Mouse (Mus musculus): ENCODE data around the gene U2af2.
"Not testable (repeated sequence)": the region's sequence is repeated elsewhere in the genome, so short reads cannot be mapped to it uniquely, and the experiment has no call there.

Gene U2af2

DNA sequence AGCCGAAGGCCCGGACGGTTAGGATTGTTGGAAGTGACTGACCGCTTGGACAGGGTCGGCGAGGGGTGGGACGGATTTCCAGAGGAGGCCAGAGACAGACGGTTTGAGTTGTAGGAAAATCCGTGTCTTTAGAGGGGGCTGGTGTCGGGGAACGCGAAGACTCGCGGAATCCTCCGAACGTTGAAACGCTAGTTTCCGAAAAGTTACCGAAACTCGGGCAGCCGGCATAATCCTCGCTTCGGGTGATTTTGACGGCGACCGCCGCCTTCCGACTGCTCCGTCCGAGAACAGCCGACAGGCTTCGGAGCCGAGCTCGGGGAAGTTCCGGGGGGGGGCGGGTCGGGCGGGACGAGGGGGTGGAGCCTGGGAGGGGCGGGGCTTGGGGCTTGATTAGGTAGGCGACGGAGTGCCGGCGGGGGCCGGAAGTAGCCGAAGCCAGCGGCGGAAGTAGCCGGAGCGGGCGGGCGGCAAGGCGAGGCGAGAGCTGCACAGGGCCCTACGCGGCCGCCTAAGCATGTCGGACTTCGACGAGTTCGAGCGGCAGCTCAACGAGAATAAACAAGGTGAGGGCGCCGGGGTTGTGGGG is at the start of gene U2af2:
U2af2 (plus strand) TSS at position 370 of the 586 bp plus-strand sequence.
- peak; percentile 90 to 93 for DNase-seq (ENCODE audit: low spot score in 2 of 2)

DNA sequence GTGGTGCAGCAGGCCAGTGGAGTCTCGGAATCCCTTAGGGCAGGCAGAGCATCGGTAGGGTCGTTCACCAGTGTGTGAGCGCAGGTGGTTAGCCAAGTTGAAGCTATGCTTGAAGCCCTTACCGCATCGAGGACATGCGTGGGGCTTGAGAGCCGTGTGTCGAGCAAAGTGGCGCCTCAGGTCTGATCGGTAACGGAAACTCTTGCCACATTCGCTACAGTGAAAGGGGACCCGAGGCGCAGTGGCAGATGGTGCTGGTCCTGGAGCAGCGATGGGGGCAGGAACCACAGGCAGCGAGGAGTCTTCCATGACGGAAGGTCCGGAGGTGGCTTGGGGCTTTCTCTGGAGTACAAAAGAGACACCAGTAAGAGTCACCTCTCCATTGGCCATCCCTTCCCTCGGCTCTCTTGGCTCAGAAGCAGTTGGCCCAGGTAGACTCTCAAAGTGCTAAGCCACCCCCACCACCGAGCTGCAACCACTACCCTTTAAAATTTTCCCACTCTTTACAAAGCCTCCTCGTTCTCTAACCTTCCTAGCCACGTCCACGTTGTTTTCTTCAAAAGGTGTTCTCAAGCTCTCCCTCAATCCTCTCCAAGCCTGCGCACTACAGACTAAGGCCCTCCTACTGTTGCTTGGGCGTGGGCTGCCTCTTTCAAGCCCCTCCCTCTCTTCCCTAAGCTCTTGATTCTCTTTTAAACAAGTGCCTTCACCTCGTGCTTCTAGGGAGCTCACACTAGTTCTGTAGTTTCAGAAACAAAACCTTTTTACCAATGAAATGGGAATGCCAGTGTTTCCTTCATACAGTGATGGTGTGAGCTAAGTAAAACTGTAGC is 49.0 kb upstream of the U2af2 start:
- no peak for DNase-seq (ENCODE audit: low spot score in 2 of 2)

DNA sequence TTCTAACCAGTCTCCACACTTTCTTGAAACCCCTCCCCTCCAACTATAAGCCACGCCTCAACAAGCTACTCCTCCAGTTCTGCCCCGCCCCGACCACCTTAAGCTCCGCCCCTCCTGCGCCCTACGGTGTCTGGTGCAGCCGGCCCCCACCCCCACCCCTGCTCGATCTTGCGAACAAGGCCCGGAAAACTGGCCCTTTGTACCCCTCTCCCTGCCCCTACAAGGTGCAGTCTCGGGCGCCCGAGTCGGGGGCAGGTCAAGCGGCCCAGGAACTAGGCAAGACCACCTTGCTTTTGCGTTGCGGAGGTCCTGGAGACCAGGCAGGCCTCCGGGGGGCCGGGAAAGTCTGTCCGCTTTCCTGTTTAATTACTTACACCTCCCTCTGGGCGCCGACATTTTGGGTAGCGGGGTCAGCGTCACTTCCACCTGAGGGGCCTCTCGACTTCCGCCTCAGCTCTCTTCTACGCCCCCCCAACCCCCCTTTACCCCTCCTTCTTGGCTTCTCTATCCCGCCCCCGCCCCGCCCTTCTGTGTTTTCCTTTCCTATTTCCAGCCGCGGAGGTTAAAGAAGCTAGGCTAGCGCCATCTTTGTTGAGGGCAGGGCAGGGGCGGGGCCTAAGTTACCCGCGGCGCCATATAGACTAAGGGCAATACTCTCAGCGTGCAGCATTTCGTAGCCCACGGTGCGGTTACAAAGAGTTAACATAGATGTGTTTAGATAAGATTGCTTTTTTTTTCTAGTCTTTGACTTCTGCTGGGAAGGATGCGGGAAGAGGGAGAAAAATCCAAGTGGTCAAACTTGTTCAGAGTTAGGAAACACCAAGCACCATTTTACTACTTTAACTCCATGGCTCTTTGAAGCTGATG is 47.5 kb upstream of the U2af2 start, which contains the start of the genes Zfp524 and Fiz1:
Zfp524 (plus strand) TSS at position 165 of the 867 bp plus-strand sequence.
Fiz1 (minus strand) TSS at position 447 of the 867 bp plus-strand sequence.
- DNase-seq (ENCODE audit: low spot score in 2 of 2) = peak; percentile 95 to 97

DNA sequence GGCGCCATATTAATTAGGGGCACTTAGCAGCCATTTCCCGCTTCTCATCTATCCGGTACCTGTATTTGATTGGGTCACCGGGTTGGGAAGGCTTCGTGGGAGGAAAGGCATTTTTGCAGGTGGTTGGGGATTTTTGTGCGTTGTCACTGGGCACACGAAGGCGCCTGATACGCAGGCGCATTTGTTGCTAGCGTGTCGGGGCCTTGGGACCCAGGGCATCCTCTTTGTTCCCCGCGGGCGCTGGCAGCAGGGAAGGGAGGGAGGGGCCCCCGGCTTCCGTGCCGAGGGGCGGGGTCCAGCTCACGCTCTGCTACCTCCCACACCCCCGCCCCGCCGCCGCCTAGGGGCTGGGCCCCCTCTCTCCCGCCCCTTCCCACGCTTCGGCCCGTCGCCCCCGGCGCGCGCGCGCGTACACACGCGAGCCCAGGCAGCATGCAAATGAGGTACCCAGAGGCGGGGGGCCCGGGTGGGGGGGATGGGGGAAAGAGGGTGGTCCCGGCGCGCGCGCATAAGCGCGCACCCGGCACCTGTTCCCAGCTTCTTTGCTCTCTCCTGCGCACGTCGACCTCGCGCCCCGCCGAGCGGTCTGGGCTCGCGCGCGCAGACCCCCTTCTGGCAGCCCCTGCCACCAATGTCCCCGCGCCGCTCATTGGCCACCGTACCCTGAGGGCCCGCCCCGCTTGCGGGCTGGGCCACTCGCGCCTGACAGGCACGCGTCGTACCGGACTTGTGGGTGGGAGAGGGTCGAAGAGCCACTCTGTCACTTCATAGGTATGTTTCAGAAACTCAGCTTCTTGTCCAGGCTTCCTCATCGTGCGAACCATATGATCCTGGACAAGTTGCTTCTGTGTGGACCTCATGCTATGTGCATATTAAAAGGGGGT is 46.6 kb upstream of the U2af2 start, which contains the start of gene Gm44973:
Gm44973 (plus strand) TSS at position 379 of the 884 bp plus-strand sequence.
- peak; percentile 81 for DNase-seq (ENCODE audit: low spot score in 2 of 2)

DNA sequence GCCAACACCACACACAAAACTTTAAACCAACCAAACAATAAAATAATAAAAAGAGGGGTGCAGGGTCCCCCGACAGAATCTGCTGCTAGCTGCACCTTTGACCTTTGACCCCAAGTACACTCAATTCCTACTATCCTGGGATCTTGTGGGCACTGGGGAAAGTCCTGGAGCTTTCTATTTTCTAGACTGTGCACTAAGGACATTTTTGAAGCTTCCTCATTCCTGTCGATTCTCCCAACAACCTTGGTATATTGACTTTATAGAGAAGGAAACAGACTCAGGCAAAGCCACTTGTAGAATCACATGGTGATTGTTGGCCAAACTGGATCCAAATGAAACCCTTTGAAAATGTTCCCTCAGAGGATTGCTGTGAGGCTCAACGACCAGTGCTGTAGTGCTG is 45.9 kb upstream of the U2af2 start:
- DNase-seq (ENCODE audit: low spot score in 2 of 2) = no peak

DNA sequence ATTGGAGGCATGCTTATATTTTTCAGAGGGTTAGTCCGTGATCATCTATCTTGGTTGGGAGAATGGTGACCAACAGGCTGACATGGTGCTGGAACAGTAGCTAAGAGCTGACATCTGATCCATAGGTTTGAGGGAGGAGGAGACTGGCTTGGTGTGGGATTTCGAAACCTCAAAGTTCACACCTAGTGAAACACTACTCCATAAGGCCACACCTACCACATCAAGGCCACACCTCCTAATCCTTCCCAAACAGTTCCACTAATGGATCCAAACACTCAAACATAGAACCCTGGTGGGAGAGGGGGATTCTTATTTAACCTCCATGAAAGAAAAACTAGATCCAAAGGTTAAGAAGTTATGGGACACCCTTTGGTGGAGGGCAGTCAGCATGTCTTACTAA is 45.0 kb upstream of the U2af2 start:
- no peak for DNase-seq (ENCODE audit: low spot score in 2 of 2)

DNA sequence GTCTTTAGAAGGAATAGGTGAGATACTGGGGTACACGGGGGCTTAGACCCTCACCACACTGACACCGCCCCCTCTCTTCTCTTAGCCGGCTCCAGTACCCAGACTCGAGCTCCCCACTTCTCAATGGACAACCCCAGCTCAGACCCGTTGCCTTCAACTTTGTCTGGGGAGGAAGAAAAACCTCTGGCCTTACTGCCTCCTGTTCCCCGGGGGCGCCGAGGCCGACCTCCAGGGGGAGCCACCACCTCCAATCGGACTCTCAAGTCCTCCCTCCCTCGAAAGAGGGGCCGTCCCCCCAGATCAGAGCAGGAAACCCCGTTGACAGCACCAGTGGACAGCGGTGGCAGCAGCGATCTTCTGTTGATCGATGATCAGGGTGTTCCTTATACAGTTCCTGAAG is 44.6 kb upstream of the U2af2 start:
- DNase-seq (ENCODE audit: low spot score in 2 of 2) = no peak

DNA sequence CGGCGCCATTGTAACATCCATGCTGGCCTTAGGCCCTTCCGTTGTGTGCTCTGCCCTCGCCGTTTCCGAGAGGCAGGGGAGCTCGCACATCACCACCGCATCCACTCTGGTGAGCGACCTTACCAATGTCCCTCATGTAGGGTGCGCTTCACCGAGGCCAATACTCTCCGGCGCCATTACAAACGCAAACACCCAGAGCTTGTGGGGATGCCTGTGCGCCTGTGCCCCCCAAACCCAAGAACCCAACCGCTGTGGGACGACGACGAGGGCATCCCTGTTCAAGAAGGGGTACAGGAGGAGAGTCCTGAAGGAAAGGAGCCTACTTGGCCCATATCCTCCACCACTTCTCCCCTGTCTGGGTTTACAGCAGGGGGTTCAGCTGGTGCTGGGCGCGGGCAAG is 44.0 kb upstream of the U2af2 start:
- DNase-seq (ENCODE audit: low spot score in 2 of 2) = no peak

DNA sequence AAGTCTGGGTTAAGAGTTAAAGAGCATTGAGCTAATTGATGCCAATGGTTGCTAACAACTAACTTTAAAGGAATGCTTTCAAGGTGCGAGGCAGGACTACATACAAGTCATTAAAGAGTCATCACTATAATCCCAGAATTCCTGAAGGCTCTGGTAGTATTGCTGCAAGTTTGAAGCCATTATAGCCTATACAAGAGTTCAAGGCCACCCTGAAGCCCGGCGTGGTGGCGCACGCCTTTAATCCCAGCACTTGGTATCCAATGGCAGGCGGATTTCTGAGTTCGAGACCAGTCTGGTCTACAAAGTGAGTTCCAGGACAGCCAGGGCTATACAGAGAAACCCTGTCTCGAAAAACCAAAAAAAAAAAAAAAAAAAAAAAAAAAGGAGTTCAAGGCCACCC is 42.4 kb upstream of the U2af2 start:
- not testable (repeated sequence) for DNase-seq (ENCODE audit: low spot score in 2 of 2)

DNA sequence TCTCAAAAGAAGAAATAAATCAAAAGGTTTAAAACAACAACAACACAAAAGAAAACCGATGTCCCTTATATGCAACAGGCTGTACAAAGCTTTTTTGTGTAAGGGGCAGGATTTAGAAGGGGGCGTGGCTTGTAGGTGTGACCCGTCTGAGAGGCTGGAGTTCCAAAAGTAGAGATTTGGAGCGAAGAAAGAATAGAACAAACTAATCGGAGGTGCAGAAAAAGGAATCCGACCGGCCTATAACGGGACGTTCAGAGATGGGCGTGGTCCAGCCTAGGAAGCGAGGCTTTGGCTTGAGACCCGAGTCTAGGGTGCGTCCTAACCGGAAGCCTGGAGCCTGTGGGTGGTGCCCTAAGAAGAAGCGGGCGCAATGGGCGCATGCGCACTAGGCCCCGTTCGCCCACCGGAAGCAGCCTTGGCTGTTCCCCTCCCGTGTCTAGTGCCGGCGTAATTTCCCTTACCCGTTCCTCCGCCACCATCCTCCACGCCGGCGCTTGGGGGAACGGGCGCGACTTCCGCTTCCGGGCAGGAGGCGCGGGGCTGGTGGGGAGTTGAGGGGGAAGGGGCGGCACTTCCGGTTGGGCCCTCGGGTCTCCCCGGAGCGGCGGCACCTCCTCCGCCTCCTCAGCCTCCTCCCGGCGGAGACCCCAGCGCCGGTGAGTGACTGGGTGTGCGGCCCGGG is 41.8 kb upstream of the U2af2 start, which contains the start of the genes Zfp865 and Ccdc106:
Zfp865 (plus strand) TSS at position 377 of the 682 bp plus-strand sequence.
Ccdc106 (plus strand) TSS at position 554 of the 682 bp plus-strand sequence.
- DNase-seq (ENCODE audit: low spot score in 2 of 2) = peak; percentile 96 to 97

DNA sequence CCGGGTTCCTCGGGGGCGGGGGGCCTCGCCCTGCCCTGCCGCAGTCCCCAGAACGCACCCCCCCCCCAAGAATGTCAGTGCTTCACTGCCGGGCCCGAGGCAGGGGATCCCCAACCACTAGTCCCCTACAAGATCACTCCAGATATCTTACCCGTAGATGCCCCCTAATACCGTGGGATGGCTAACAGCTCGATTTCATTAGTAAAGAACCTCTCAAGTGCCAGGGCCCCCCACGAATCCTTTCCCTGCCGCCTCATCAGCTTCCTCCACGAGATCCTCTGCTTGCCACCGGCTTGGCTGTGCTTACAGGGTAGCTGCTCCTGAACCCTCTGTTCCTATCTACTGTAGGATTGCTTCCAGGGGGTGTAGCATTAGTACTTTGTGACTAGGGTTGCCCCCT is 41.3 kb upstream of the U2af2 start:
- no peak for DNase-seq (ENCODE audit: low spot score in 2 of 2)

DNA sequence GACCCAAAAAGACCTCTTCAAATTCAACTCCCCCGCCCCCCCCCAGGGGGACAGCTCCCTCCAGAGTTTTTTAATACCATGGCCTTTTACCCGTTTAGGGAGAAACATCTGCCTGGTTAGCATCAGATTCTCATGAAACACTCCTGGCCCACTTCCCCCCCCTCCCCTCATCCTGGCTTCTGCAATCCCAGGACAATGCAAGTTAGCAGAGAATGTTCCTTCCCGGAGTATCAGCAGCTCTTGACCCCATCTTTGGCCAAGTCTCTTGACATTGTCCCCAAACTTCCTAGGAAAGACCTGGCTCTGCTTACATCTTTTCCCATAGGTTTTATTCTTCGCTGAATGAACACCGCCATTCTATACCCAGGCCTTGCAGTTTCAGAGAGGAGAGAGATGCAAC is 40.7 kb upstream of the U2af2 start:
- DNase-seq (ENCODE audit: low spot score in 2 of 2) = no peak

DNA sequence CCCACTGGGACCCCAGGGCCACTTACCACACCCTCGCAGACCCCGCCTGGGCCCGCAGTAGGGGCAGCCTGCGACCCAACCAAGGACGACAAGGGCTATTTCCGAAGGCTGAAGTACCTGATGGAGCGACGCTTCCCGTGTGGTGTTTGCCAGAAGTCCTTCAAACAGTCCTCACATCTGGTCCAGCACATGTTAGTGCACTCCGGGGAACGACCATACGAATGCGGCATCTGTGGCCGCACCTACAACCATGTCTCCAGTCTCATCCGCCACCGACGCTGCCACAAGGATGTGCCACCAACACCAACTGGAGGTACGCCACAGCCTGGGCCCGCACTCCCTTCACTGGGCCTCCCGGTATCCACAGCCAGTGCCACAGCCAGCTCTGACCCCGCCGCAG is 32.4 kb upstream of the U2af2 start:
- no peak for DNase-seq (ENCODE audit: low spot score in 2 of 2)

DNA sequence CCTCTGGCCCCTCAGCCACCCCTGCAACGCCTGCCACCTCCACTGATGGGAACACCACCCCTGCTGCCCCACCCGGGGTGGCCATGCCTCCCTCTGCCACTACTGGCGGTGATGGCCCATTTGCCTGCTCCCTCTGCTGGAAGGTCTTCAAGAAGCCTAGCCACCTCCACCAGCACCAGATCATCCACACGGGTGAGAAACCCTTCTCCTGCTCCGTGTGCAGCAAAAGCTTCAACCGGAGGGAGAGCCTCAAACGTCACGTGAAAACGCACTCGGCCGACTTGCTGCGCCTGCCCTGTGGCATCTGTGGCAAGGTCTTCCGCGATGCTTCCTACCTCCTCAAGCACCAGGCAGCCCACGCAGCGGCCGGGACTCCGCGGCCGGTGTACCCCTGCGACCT is 32.0 kb upstream of the U2af2 start:
- no peak for DNase-seq (ENCODE audit: low spot score in 2 of 2)

DNA sequence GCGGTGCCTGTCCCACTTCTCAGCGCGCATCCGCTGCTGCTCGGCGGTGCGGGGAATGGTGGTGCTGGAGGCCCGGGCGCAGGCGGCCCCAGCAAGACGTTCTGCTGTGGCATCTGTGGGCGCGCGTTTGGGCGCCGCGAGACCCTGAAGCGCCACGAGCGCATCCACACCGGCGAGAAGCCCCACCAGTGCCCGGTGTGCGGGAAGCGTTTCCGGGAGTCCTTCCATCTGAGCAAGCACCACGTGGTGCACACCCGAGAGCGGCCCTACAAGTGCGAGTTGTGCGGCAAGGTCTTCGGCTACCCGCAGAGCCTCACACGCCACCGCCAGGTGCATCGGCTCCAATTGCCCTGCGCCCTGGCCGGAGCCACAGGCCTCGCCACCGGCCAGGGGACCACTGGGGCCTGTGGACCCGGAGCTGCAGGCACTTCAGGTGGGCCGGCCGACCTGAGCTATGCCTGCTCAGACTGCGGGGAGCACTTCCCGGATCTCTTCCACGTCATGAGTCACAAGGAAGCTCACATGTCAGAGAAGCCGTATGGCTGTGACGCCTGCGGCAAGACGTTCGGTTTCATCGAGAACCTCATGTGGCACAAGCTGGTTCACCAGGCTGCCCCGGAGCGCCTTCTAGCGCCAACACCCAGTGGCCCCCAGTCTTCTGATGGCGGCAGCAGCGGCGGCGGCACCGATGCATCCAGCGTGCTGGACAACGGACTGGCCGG is 31.2 kb upstream of the U2af2 start:
- DNase-seq (ENCODE audit: low spot score in 2 of 2) = no peak

DNA sequence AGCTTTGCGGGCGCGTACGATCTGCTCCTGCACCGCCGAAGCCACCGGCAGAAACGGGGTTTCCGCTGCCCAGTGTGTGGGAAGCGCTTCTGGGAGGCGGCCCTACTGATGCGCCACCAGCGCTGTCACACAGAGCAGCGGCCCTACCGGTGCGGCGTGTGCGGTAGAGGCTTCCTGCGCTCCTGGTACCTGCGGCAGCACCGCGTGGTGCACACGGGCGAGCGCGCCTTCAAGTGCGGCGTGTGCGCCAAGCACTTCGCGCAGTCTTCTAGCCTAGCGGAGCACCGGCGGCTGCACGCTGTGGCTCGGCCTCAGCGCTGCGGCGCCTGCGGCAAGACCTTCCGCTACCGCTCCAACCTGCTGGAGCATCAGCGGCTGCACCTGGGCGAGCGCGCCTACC is 30.4 kb upstream of the U2af2 start:
- no peak for DNase-seq (ENCODE audit: low spot score in 2 of 2)

DNA sequence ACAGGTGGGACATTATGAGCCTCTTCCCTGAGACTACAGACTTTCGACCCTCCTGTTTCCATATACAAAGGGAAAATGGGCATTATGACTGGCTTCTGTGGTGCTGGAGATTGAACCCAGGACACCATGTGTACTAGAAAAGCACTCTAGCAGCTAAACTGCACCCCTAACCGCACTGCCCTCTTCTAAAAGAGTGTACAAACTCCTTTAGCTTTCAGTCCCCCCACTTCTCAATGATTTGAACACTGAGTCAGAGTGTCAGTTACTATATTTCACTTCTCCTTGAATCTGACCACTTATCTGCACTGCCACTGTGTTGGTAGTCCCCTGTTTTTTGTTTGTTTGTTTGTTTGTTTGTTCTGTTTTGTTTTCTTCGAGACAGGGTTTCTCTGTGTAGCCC is 28.1 kb upstream of the U2af2 start, which contains the start of gene 4632433K11Rik:
4632433K11Rik (plus strand) TSS at position 301 of the 400 bp plus-strand sequence.
- DNase-seq (ENCODE audit: low spot score in 2 of 2) = no peak

DNA sequence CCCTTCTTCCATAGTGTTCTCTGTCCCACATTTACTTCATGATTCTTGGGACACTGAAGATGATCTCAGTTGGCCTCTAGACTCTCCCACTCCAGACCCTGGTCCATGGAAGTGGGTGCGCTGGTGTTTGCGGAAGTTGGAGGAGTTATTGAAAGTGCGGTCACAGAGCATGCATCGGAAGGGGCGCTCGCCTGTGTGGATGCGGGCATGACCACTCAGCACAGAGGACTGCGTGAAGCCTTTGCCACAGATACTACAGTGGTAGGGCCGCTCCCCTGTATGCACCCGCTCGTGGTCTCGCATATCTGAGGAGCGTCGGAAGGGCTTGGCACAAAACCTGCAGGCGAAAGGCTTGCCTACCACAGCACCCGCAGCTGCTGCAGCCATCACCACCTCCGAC is 26.3 kb upstream of the U2af2 start:
- DNase-seq (ENCODE audit: low spot score in 2 of 2) = no peak

DNA sequence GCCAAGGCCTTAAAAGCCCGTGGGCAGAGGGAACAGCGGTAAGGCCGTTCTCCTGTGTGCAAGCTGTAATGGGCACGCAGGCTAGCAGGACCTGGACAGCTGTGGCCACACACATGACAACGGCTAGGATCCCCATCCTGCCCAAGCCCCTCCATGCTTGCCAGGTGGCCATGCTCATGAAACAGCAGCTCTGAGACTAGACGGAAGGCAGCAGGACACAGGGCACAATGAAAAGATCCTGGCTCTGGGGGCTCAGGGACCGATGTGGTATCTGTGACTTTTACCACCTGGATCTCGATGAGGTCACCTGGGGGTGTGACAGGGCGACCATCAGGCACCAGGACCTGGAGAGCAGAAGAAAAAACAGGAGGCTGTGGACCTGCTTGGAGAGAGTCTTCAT is 25.8 kb upstream of the U2af2 start:
- DNase-seq (ENCODE audit: low spot score in 2 of 2) = no peak

DNA sequence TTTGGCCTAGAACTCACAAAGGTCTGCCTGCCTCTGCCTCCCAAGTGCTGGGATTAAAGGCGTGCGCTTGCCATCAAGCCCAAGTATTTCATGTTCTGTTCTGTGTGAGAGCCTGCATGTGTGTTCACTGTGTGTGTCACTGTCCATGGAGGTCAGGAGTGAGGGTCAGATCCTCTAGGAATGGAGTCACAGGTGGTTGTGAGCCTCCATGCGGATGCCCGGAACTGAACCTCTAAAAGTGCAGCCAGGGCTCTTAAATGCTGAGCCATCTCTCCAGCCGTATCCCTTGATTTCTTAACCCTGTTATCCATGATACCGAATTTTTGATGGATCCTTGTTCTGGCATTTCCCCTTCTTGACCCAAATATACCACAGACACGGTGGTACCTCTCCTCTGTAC is 24.9 kb upstream of the U2af2 start:
- no peak for DNase-seq (ENCODE audit: low spot score in 2 of 2)
